Mouse (Mus musculus) limb, embryonic 14.5 days (tissue): ENCODE results near the gene Ltn1. TPM values are rescaled to one million over a fixed set of nuclear protein-coding genes. Genes with fewer than 3 reads are reported as not detected.
A peak's percentile ranks its signal among the peaks of the same experiment; 100 is the strongest.

ENCODE experiments used
- ATAC-seq: fragments of 200-750 bp; cut with Nextera tagmentation; 2 replicates; pipeline ENCODE4 v1.8.0; 2017; ENCODE audit warnings: low read depth, moderate number of reproducible peaks, moderate TSS enrichment; ENCODE audit not compliant: low FRiP score
- DNase-seq: peaks from one replicate; pipeline ENCODE4 v3.0.0-alpha.2; 2015; ENCODE audit warnings: low spot score
- H3K27ac ChIP-seq: fragments of 300-500 bp; sonication (generic); replicated peaks from 2 replicates; pipeline ENCODE4 v1.5.1; 2014; ENCODE audit warnings: low read depth, mild to moderate bottlenecking, low read length, moderate library complexity, mixed read lengths
- H3K27me3 ChIP-seq: fragments of 300-500 bp; sonication (generic); 2 replicates; pipeline ENCODE4 v1.6.1; 2014; ENCODE audit warnings: low read length, mixed read lengths; ENCODE audit not compliant: control insufficient read depth, insufficient read depth
- H3K36me3 ChIP-seq: fragments of 300-500 bp; sonication (generic); 2 replicates; pipeline ENCODE4 v1.6.1; 2014; ENCODE audit warnings: mild to moderate bottlenecking, low read length, moderate library complexity, mixed read lengths; ENCODE audit not compliant: control insufficient read depth, insufficient read depth
- H3K4me1 ChIP-seq: fragments of 300-500 bp; sonication (generic); 2 replicates; pipeline ENCODE4 v1.6.1; 2014; ENCODE audit warnings: antibody characterized with exemption, low read length, mixed read lengths; ENCODE audit not compliant: control insufficient read depth, insufficient read depth
- H3K4me2 ChIP-seq: fragments of 300-500 bp; sonication (generic); replicated peaks from 2 replicates; pipeline ENCODE4 v1.6.1; 2014; ENCODE audit warnings: low read depth, mild to moderate bottlenecking, low read length, moderate library complexity; ENCODE audit not compliant: severe bottlenecking
- H3K4me3 ChIP-seq: fragments of 300-500 bp; sonication (generic); replicated peaks from 2 replicates; pipeline ENCODE4 v1.5.1; 2014; ENCODE audit warnings: low read length
- H3K9ac ChIP-seq: fragments of 300-500 bp; sonication (generic); 2 replicates; pipeline ENCODE4 v1.6.1; 2014; ENCODE audit warnings: mild to moderate bottlenecking, low read depth, low read length, moderate library complexity; ENCODE audit not compliant: severe bottlenecking
- H3K9me3 ChIP-seq: fragments of 300-500 bp; sonication (generic); 2 replicates; pipeline ENCODE4 v1.6.1; 2016; ENCODE audit warnings: low read length; ENCODE audit not compliant: control insufficient read depth
- POLR2A ChIP-seq: fragments of 200-500 bp; IDR thresholded peaks from 2 replicates; pipeline ENCODE4 v1.8.0; 2012; ENCODE audit warnings: inconsistent platforms, mild to moderate bottlenecking, moderate library complexity, borderline replicate concordance; ENCODE audit not compliant: insufficient read depth, insufficient read length; ENCODE audit errors: extremely low read depth
- WGBS: fragments of 180-500 bp; shearing (Covaris S2); extraction: QIAGEN DNeasy Blood & Tissue Kit; methylation state at CpG from one replicate; pipeline ENCODE4 v1.1.7; 2014; 5-methylcytosine and 5-hydroxymethylcytosine counted together
- polyA plus RNA-seq, 2 experiments: library from polyadenylated mRNA; depleted of rRNA in 1 of 2; stranded (reverse) in 1 of 2; unstranded in 1 of 2; fragments of >200 nt; fragmentation: Nextera tagmentation in 1 of 2; extraction: Ambion mirVana in 1 of 2; gene quantifications; 2 replicates each; pipeline versions ENCODE4 v1.2.1 to v1.2.3; 2012 to 2014

Ltn1 gene
- polyA plus RNA-seq, 2 experiments, result 15.9 to 28.5 TPM

GRCm38 (mm10) chr16:87393813-87394548 is 38.4 kb downstream of the Ltn1 start:
- Histone ChIP-seq H3K4me3 (no peak overlapping the region), H3K9ac (no peak overlapping the region), H3K4me2 (no peak overlapping the region), H3K27me3 (no peaks in the 10 kb centered on the region), H3K4me1 (no peaks in the 10 kb centered on the region), H3K36me3 (peaks cover 64% of the 10 kb centered on the region), H3K27ac (no peak overlapping the region), H3K9me3 (no peaks in the 10 kb centered on the region)
- 48% methylated on average over 16 of the region's 16 CpGs for WGBS
- DNase-seq (peak; percentile 84), ATAC-seq (peak; percentile 72)
- no peak for TF ChIP-seq POLR2A

- H3K36me3 ChIP-seq, result peaks cover 62% of the 10 kb centered on the region
- no peak for TF ChIP-seq POLR2A
- no peaks in the 10 kb centered on the region for H3K9me3 ChIP-seq
- H3K9ac ChIP-seq, result no peak overlapping the region
- DNase-seq (no peak), ATAC-seq (no peak)
- 99% methylated on average over 3 of the region's 3 CpGs for WGBS
- no peaks in the 10 kb centered on the region for H3K4me1 ChIP-seq
- H3K4me2 ChIP-seq, result no peak overlapping the region
- H3K27me3 ChIP-seq, result no peaks in the 10 kb centered on the region
- no peak overlapping the region for H3K4me3 ChIP-seq
- no peak overlapping the region for H3K27ac ChIP-seq
Measured at GRCm38 (mm10) chr16:87387444-87387977, 44.9 kb downstream of the Ltn1 start.

GRCm38 (mm10) chr16:87384366-87384765 is 48.0 kb downstream of the Ltn1 start:
- no peaks in the 10 kb centered on the region for H3K4me1 ChIP-seq
- H3K9me3 ChIP-seq, result no peaks in the 10 kb centered on the region
- no peak for TF ChIP-seq POLR2A
- 75% methylated on average over 2 of the region's 2 CpGs for WGBS
- H3K9ac ChIP-seq, result no peak overlapping the region
- H3K27me3 ChIP-seq, result no peaks in the 10 kb centered on the region
- DNase-seq, result no peak
- no peak overlapping the region for H3K27ac ChIP-seq
- H3K4me3 ChIP-seq, result no peak overlapping the region
- H3K4me2 ChIP-seq, result no peak overlapping the region
- peaks cover 82% of the 10 kb centered on the region for H3K36me3 ChIP-seq
- no peak for ATAC-seq

GRCm38 (mm10) chr16:87382996-87383395 is 49.4 kb downstream of the Ltn1 start:
- DNase-seq (no peak), ATAC-seq (no peak)
- Histone ChIP-seq H3K4me2 (no peak overlapping the region), H3K4me3 (no peak overlapping the region), H3K27ac (no peak overlapping the region), H3K36me3 (peaks cover 80% of the 10 kb centered on the region), H3K9ac (no peak overlapping the region), H3K9me3 (no peaks in the 10 kb centered on the region), H3K27me3 (no peaks in the 10 kb centered on the region), H3K4me1 (no peaks in the 10 kb centered on the region)
- 93% methylated on average over 2 of the region's 2 CpGs for WGBS
- TF ChIP-seq POLR2A, result no peak

GRCm38 (mm10) chr16:87366445-87366844 is 66.0 kb downstream of the Ltn1 start:
- H3K4me3 ChIP-seq, result no peak overlapping the region
- no peak overlapping the region for H3K9ac ChIP-seq
- no peaks in the 10 kb centered on the region for H3K27me3 ChIP-seq
- 86% methylated on average over 6 of the region's 6 CpGs for WGBS
- DNase-seq (no peak), ATAC-seq (no peak)
- H3K4me1 ChIP-seq, result no peaks in the 10 kb centered on the region
- no peaks in the 10 kb centered on the region for H3K9me3 ChIP-seq
- TF ChIP-seq POLR2A, result no peak
- no peak overlapping the region for H3K4me2 ChIP-seq
- H3K36me3 ChIP-seq, result peaks cover 43% of the 10 kb centered on the region
- H3K27ac ChIP-seq, result no peak overlapping the region

GRCm38 (mm10) chr16:87366035-87366434 is 66.4 kb downstream of the Ltn1 start:
- ATAC-seq (no peak), DNase-seq (no peak)
- Histone ChIP-seq H3K4me1 (no peaks in the 10 kb centered on the region), H3K9me3 (no peaks in the 10 kb centered on the region), H3K27me3 (no peaks in the 10 kb centered on the region), H3K4me3 (no peak overlapping the region), H3K27ac (no peak overlapping the region), H3K9ac (no peak overlapping the region), H3K36me3 (peaks cover 43% of the 10 kb centered on the region), H3K4me2 (no peak overlapping the region)
- 53% methylated on average over 10 of the region's 10 CpGs for WGBS
- no peak for TF ChIP-seq POLR2A
